19 mouse cellular contexts compared by ENCODE assay signal in the genomic region with DNA sequence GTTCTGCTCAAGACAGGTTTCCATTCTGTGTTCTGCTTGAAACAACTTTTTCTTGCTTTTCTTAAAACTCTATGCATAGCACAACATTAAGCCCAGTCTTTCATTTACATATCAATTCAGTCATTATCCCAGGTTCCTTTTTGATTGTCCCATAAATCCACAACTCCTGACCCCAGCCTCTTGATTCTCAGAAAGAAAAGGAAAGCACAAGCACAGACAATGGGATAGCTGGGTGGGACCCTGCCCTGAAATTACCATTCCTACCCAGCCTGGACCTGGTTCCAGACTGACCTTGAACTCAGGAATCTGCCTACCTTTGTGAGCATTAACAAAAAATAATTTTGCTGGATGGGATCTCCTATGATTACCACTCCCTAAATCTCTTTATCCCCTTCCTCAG.
"Had no signal": no experiment of that assay in that cellular context is flagged by ENCODE, and none has a peak within 500 bp of the region (broad histone marks: within the 10 kb centered on the region; RNA-seq: fewer than 3 reads in every experiment).

No protein-coding gene starts in this region.

- H3K9ac ChIP-seq: lung, embryonic 14.5 days; midbrain, embryonic 12.5 days; neural tube, embryonic 13.5 days; neural tube, embryonic 15.5 days had no signal

- H3K4me1 ChIP-seq: midbrain, embryonic 12.5 days; neural tube, embryonic 13.5 days; neural tube, embryonic 15.5 days had no signal

- H3K9me3 ChIP-seq: midbrain, embryonic 10.5 days; midbrain, embryonic 12.5 days; neural tube, embryonic 13.5 days; neural tube, embryonic 15.5 days had no signal

- H3K4me3 ChIP-seq: midbrain, embryonic 10.5 days; midbrain, embryonic 12.5 days; myocyte; neural tube, embryonic 13.5 days; neural tube, embryonic 15.5 days had no signal

- H3K27ac ChIP-seq: midbrain, embryonic 10.5 days; midbrain, embryonic 12.5 days; neural tube, embryonic 13.5 days; neural tube, embryonic 15.5 days had no signal

- ATAC-seq: midbrain, embryonic 16.5 days had no signal

- DNase-seq: lung, adult 18-20 months; lung, embryonic 14.5 days; lung, postnatal 10 days; lung, postnatal 4 days; midbrain, embryonic 14.5 days; retina, postnatal 1 day; right cerebral cortex, adult 18-20 months; right cerebral cortex, postnatal 25 days; right cerebral cortex, postnatal 4 days; spleen, adult 18-20 months; thymus, adult 18-20 months; thymus, postnatal 25 days; thymus, postnatal 4 days had no signal

- H3K36me3 ChIP-seq: midbrain, embryonic 10.5 days; midbrain, embryonic 12.5 days; neural tube, embryonic 13.5 days; neural tube, embryonic 15.5 days had no signal

- H3K4me2 ChIP-seq: lung, embryonic 14.5 days; midbrain, embryonic 12.5 days; neural tube, embryonic 13.5 days; neural tube, embryonic 15.5 days had no signal

- H3K27me3 ChIP-seq: midbrain, embryonic 12.5 days; neural tube, embryonic 13.5 days; neural tube, embryonic 15.5 days had no signal
